In the genomic region with DNA sequence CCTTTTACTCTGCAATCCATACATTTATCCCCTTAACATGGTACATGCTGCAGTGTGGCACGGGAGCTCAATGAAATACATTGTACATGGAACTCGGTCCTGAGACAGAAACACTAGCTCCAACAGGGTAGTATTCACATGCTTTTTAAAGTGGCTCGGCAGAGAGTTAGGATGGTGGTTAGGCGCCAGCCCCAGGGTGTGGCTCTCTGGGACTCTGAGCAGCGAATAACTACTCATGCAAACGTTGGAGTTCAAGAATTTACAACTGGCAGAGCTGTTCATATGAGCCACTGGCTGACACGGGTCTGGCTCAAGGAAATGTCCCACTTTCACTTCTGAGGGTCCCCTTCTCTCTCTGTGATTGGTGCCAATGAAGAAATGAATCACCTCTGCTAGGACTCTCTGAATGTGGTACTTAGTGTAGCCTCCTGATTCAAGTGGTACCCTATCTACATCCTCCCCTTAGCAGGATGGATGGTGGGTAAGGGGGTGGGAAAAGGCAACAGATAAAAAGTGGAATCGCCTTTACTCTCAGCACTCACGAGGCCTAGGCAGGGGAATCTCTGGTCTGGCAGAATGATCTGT, we compare ENCODE assay signal across 10 mouse cellular contexts. TPM values are rescaled to one million over a fixed set of nuclear protein-coding genes. Genes with fewer than 3 reads are reported as not detected.
A peak's percentile ranks its signal among the peaks of the same experiment; 100 is the strongest.
DNase-seq lines count a peak whose midpoint lies in the region; ATAC-seq and TF ChIP-seq lines count a peak whose summit lies in the region.
"Had no signal": no experiment of that assay in that cellular context is flagged by ENCODE, and none has a peak within 500 bp of the region (broad histone marks: within the 10 kb centered on the region; RNA-seq: fewer than 3 reads in every experiment).

No protein-coding gene starts in this region.

- H3K4me2 ChIP-seq in lung, embryonic 14.5 days, result no peak overlapping the region
- peak overlapping the region; percentile 76 for H3K4me2 ChIP-seq in myocyte (ENCODE audit: low read depth)
- H3K4me2 ChIP-seq: midbrain, embryonic 13.5 days had no signal

- H3K4me1 ChIP-seq in lung, embryonic 14.5 days (ENCODE audit: insufficient read depth), result peaks cover 38% of the 10 kb centered on the region
- H3K4me1 ChIP-seq in lung, adult 2 months (ENCODE audit: control insufficient read depth, insufficient read depth, low read length), result peaks cover 5% of the 10 kb centered on the region; the same call in 1 of the 2 replicates

- 43% methylated on average over 9 of the region's 9 CpGs for WGBS in lung, embryonic 14.5 days
- 42% methylated on average over 9 of the region's 9 CpGs for WGBS in lung, adult 2 months

- H3K9ac ChIP-seq in lung, embryonic 14.5 days, result no peak overlapping the region
- H3K9ac ChIP-seq: midbrain, embryonic 13.5 days had no signal

- no peak overlapping the region for H3ac ChIP-seq in myocyte (ENCODE audit: control insufficient read depth, insufficient read length)

- H3K79me2 ChIP-seq in myocyte (ENCODE audit: control insufficient read depth, insufficient read depth), result no peaks in the 10 kb centered on the region

- H3K36me3 ChIP-seq in lung, embryonic 14.5 days (ENCODE audit: insufficient read depth), result no peaks in the 10 kb centered on the region
- H3K36me3 ChIP-seq in myocyte (ENCODE audit: control insufficient read depth, insufficient read depth), result no peaks in the 10 kb centered on the region
- H3K36me3 ChIP-seq: midbrain, embryonic 13.5 days had no signal

- peak overlapping the region; percentile 92 for H3K27ac ChIP-seq in lung, embryonic 14.5 days (ENCODE audit: low read depth)
- H3K27ac ChIP-seq: midbrain, embryonic 13.5 days had no signal

- DNase-seq in lung, embryonic 14.5 days, result peak; percentile 43
- no peak for DNase-seq in lung, adult 2 months
- peak; percentile 43 for DNase-seq in gastrocnemius, adult 18-20 months (ENCODE audit: low spot score)
- DNase-seq in heart, postnatal 25 days (ENCODE audit: low spot score), result peak; percentile 44
- DNase-seq in right cerebral cortex, adult 2 months (ENCODE audit: low spot score in 2 of 2), result no peak
- no peak for DNase-seq in spleen, postnatal 10 days (ENCODE audit: low spot score in 2 of 2)
- no peak for DNase-seq in thymus, postnatal 4 days

- no peaks in the 10 kb centered on the region for H3K27me3 ChIP-seq in lung, embryonic 14.5 days (ENCODE audit: insufficient read depth, low read length)
- no peaks in the 10 kb centered on the region for H3K27me3 ChIP-seq in myocyte (ENCODE audit: control insufficient read depth, insufficient read depth, insufficient read length)
- H3K27me3 ChIP-seq: midbrain, embryonic 13.5 days; Patski had no signal

- H3K9me3 ChIP-seq in lung, embryonic 14.5 days (ENCODE audit: low read depth, low read length), result no peaks in the 10 kb centered on the region
- H3K9me3 ChIP-seq: midbrain, embryonic 13.5 days had no signal

- no peak for ATAC-seq in lung, embryonic 14.5 days (ENCODE audit: insufficient read depth)
- ATAC-seq: Patski had no signal

- intact Hi-C loops in heart, postnatal 25 days (cut with DNase I), result no loop called here

- no peak for TF ChIP-seq POLR2A in lung, adult 2 months (IDR thresholded peaks at IDR 0.05; ENCODE audit: borderline replicate concordance, extremely low read depth, low read depth, low read length)
- TF ChIP-seq POLR2A in myocyte (IDR thresholded peaks at IDR 0.05; ENCODE audit: insufficient read length, low read depth), result peak; percentile 10

- TF ChIP-seq CTCF in lung, embryonic 14.5 days (IDR thresholded peaks at IDR 0.05; ENCODE audit: low read depth), result no peak
- no peak for TF ChIP-seq CTCF in lung, adult 2 months (IDR thresholded peaks at IDR 0.05; ENCODE audit: insufficient read depth, low read length)

- no peak overlapping the region for H3K4me3 ChIP-seq in lung, embryonic 14.5 days (ENCODE audit: low read depth, low read length)
- H3K4me3 ChIP-seq in lung, adult 2 months (replicated peaks; ENCODE audit: extremely low read depth, low read depth, low read length), result no peak overlapping the region
- H3K4me3 ChIP-seq in myocyte, result no peak overlapping the region
- H3K4me3 ChIP-seq: midbrain, embryonic 13.5 days had no signal

TF ChIP-seq in myocyte, 11 proteins besides CTCF, POLR2A, EP300 and RAD21:
- no peak for TF ChIP-seq MYOG (IDR thresholded peaks at IDR 0.05; ENCODE audit: control insufficient read depth in 1 of 3, insufficient read depth in 1 of 3, insufficient read length in 2 of 3, low read depth in 2 of 3)
- TF ChIP-seq TCF12 (IDR thresholded peaks at IDR 0.05; ENCODE audit: insufficient read depth, poor library complexity, severe bottlenecking), result no peak
- no peak for TF ChIP-seq REST (IDR thresholded peaks at IDR 0.05; ENCODE audit: insufficient read depth, insufficient read length)
- TF ChIP-seq SRF (IDR thresholded peaks at IDR 0.05; ENCODE audit: control insufficient read depth, insufficient read length, low read depth), result no peak
- TF ChIP-seq POLR2AphosphoS2 (IDR thresholded peaks at IDR 0.05; ENCODE audit: insufficient read length, low read depth), result no peak
- TF ChIP-seq MAX (IDR thresholded peaks at IDR 0.05; ENCODE audit: low read depth), result no peak
- no peak for TF ChIP-seq USF1 (IDR thresholded peaks at IDR 0.05; ENCODE audit: low read depth)

RNA-seq across cellular contexts. Expression of gene 4930558K02Rik, which starts 59.7 kb away (rescaled TPM):
- not detected in 2 replicates for polyA plus RNA-seq in lung, embryonic 14.5 days (2014; fragmentation: Nextera tagmentation; extraction: Ambion mirVana)
- not detected in 2 replicates for polyA plus RNA-seq in lung, adult 2 months (2012; rRNA removed)
- total RNA-seq in gastrocnemius, adult 18-20 months (2021), result not detected
- not detected for total RNA-seq in heart, postnatal 25 days (2021)
- not detected for polyA plus RNA-seq in myocyte (2012; fragmentation: generic; extraction: Trizol)
- polyA plus RNA-seq: midbrain, embryonic 13.5 days; Patski had no signal

Comparison
In these comparisons a context has a peak if more than half of its experiments do, and no peak if none do; other contexts are left out.
1. DNase-seq: peak in lung, embryonic 14.5 days (single experiment), gastrocnemius, adult 18-20 months (single experiment) and heart, postnatal 25 days (single experiment); none in lung, adult 2 months (single experiment), right cerebral cortex, adult 2 months (0 of 2), spleen, postnatal 10 days (0 of 2) and thymus, postnatal 4 days (single experiment).